Mouse (Mus musculus): Measurements from ENCODE around the gene Braf.

- TF ChIP-seq CTCF (IDR thresholded peaks at IDR 0.05; ENCODE audit: control insufficient read depth, insufficient read depth, insufficient replicate concordance, low read depth, low read length), result no peak
- TF ChIP-seq POLR2A (IDR thresholded peaks at IDR 0.05; ENCODE audit: control insufficient read depth, low read depth, low read length), result no peak
These were observed 145.7 kb downstream of the Braf start for GRCm38 (mm10) chr6:39579552-39579951.

Measured in testis, adult 2 months (tissue).